Mouse (Mus musculus) layer of hippocampus, adult 9-10 months (tissue): Measurements from ENCODE around the gene Map4k4.

Source experiments
- DNase-seq: peaks from one replicate; pipeline ENCODE4 v3.0.0; 2022; ENCODE audit warnings: low spot score

Gene Map4k4

DNA sequence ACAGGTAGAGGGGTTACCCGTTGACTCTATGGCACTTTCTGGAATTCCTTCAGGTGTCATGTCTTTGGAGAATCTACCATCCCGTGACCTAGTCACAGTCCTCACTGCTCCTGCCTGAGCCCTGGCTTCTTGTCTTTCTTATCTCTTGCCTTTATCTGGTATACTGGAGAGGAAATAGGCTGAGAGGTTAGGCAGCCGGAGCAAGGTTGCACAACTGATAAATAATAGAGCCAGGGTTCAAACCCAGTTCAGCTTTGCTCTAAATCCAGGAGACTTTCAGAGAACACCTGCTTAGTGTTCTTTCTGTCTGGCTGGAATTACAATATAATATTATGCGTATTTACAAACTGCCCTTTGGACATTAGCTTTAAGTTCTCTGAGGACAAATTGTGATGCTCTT lies 2.0 kb upstream of the Map4k4 start:
- no peak for DNase-seq

DNA sequence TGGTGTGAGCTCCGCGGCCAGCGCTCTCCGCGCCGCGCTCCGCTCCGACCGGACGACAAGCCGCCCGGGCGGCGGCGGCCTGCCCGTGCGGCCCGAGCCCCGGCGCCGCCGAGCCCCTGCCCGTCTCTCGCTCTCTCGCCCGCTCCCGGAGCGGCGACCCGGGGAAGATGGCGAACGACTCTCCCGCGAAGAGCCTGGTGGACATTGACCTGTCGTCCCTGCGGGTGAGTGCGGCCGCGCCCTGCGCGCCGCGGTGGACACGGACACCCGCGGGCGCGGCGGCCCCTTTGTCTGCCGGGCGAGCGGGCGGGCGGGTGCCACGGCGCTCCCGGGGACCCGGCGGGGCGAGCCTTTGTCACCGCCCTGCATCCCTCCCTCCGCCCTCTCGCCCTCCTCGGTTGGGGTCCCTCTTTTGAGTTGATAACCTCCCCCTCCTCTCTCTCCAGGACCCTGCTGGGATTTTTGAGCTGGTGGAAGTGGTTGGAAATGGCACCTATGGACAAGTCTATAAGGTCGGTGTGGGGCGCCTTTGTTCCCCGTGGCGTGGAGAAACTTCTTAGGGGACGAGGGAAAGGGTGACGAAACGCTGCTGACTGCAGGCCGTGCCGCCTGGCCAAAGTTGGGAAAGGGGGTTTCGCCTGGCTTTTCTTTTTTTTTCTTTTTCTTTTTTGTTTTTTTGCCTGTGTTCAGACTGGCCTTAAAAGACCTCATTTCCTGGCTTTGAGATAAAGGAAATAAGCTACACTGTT lies 524 bp downstream of the Map4k4 start:
- no peak for DNase-seq

DNA sequence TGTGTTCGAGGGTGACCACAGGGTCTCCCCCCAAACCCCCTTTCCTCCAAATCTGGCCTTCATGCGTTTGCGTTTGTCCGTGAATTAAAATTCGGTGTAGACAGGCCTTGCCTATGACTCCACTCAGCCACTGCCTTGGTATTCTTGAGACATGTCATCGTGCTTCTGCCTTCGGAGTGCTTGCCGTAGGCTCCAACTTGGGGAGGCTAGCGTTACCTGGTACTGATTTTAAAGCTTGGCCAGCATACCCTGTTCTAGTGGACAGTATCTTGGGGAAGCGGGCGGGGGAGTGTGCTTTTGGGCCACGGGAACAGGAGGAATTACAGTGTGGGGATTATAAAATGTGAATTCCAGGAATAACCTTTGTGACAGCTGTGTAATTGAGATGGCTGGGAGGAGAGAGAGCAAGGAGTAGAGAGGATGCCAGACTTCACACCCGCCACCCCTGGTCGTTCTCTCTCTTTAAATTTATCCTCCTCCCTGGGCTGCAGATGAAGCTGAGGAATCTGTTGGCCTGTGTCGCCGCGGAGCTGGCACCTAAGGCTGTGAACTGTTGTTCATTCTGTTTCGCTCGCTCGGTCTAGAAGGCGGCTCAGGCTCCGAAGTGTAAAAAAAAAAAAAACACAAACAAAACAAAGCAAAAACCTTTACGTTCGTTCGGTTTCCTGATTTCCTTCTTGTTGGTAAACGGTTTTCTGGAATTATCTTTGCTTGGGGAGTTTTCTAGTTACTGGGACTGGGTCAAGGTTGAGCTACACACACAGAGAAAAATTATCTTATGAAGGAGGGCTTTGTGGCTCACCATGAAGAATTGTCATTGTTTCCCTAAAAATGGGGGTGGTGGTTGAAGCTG lies 1.4 kb downstream of the Map4k4 start:
- no peak for DNase-seq

DNA sequence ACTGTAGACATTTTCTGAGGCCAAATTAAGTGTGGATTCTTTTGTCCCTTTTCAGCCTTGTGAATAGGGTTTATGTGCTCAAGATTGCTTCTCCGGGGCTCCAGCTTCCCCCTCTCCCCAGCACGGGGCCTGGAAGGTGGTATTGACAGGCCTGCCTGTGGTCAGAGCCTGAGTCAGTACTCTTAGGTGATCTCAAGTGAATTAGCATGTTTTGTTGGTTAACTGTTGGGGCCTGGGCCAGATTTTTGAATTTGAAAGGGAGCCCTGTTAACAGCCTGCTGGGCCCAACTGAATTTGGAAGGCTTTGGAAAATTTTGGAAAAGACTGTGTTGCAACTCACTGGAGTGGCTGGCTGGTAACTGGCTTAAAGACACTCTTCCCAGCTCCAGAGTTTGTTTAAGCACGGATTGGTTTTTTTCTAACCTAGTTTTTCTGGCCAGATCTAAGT lies 2.0 kb downstream of the Map4k4 start:
- no peak for DNase-seq

DNA sequence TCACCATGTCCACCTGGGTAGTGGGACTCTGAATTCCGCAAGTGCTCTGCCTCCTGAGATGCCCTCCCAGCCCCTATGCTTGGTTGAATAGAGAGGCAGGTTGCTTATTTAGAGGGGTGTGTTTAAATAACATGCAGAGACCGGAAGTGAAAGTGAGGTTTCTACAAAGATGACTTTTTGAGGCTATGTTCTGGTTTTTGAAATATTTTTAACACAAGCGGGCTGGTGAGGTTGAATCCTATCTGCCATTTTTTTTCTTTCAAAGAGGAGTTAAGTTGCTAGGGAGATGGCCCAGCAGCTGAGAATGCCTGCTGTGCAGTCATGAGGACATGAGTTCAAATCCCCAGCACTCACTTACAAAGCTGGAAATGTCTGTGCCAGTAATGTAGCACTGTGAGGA lies 4.0 kb downstream of the Map4k4 start:
- DNase-seq: no peak

DNA sequence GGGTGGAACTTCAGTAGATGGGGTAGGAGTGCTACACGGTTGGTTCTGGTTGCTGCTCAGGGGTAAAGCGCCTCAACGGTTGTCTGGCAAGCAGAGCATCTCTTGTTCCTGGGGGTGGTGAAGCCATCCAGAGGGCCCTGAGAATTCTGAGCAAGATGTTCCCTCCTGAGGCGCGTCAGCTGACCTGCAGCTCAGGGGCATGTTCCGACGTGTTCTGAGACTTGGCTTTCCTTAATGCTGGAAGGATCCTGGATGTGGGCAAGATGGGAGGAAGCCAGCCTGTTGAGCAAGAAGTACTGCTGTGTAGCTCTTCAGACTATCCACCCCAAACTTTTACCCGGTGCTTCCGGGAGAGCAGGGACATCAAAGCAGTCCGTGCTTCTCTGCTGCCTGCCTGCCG lies 6.2 kb downstream of the Map4k4 start:
- no peak for DNase-seq

DNA sequence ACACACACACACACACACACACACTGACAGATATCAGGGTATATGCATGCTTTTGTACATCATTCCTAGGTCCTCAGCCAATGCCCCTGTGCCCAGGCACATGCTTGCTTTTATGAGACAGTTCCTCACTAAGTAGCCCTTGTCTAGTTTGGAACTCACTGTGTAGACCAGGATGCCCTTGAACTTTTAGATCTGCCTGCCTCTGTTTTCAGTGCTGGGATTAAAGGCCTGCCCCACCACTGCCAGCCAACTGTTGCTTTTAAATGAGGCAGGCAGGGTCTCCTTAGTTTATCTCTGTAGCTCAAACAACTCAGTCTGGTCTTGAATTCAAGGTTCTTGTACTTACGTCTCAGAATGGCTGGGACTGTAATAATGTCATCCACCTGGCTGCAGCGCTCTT lies 8.3 kb downstream of the Map4k4 start:
- DNase-seq: no peak

DNA sequence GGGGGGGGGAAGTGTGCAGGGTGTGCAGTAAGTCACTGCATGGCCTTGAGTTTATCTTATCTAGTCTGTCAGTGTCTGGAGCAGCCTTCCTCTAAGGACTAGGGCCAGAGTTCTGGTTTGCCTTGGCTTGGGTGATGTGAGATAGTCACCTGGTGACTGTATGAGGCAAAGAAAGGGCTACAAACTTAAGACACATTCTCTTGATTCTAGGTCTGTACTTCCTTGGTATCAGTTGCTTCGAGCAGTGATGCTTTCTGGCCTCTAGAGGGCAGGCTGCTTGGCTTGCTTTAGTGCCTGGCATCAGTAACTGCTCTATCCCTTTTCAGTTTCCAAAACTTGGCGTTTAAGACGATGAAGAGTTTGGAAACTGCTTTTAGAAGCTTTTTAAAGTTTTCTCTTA lies 10.7 kb downstream of the Map4k4 start:
- DNase-seq: no peak

DNA sequence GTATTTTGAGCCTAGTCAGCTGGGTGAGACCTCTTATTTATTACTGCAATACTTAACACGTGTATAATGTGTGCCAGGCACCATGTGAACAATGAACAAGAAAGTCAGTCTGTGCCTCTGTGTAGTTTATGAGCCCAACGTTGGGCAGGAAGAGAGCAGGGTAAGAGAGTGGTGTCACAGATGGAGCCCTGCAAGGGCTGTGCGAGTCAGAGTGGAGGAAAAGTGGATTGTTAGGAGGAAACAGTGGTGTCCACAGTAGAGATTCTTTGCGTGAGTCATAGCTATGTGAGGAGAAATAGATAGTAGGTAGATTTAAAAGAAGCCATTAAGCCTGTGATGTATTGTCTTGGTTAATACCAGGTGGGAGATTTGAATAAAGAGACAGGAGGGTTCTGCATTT lies 12.5 kb downstream of the Map4k4 start:
- no peak for DNase-seq

DNA sequence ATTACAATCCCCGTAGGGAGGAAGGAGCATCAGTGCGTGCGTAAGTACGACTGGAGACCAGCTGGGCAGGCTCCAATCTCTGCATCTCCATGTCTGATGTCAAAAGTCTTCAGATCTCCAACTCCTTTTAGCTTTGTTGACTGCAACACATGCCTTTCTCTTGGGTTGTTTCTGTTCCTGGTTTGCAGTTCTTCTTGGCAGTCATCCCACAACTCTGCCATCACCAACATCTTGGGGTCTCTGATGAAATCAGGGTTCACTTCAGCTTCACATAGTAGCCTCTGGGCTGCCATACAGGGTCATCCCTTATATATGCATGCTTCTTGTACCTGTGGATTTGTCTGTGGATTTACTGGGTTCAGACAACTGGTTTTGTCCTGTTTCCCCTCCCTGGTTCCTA lies 15.4 kb downstream of the Map4k4 start:
- DNase-seq: no peak

DNA sequence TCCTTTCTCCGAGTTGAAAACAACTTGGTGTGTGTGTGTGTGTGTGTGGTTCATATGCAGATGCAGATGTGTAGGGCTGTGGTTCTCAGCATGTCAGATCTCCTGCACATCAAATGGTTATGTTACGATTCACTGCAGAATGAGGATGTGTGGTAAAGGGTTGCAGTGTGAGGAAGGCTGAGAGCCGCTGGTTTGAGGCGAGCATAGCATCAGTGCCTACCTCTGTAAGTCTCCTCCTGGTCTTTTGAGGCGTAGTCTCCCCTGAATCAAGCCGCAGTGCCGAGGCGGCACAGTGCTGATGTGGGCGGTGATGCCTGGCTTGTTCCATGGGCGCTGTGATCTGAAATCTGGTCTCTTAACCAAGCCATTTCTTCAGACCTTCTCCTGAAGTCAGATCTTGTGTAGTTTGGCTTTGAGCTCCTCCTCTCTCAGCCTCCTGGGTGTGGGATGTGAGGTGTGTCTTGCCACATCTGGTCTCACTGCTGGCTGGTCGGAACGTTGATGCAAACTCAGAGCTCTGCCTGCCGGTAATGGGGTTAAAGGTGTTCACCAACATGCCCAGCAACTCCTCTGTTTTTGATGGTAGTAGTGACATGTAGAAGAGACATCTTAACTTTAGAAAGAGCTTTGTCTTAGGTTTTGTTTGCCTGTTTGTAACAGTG lies 17.3 kb downstream of the Map4k4 start:
- no peak for DNase-seq

DNA sequence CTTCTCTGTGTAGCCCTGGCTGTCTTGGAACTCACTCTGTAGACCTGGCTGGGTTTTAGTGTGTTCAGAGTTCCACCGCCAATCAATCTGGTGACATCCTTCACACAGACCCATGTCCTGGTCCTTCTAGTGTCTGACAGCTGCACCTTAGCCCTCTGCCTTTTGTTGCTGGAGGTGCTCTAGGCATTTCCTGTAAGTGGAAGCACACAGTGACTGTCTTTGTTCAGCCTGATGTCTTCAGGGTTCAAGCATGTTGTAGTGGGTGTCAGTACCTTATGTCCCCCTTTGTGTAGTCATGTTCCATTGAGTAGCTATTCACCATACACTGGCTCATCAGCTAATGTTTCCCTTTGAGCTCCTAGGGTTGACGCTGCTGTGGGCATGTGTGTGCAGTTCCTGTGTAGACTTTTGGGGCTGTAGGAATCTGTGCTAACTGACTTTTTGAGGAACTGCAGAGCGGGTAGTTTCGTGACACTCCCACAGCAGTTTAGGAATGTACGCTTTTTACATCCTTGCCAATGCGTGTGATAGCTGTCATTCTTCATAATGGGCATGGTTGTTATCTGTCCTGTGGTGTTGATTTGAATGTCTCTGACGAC lies 17.9 kb downstream of the Map4k4 start:
- no peak for DNase-seq

DNA sequence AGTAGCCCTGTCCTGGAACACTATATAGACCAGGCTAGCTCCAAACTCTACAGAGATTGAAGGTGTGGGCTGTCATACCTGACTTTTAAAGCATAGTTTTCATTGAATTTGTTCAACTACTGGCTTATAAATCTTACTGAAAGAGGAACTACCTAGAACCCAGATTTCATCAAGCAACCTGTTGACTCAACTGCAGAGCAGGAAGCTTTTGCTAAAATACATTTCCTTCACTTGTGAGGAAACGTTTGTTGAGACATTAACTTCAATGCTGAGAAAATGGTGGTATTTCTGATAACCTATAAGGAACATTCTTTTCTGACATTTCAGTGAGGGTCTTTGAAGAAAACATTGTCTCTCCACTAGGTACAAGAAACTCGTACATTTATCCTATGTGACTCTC lies 19.9 kb downstream of the Map4k4 start:
- no peak for DNase-seq

DNA sequence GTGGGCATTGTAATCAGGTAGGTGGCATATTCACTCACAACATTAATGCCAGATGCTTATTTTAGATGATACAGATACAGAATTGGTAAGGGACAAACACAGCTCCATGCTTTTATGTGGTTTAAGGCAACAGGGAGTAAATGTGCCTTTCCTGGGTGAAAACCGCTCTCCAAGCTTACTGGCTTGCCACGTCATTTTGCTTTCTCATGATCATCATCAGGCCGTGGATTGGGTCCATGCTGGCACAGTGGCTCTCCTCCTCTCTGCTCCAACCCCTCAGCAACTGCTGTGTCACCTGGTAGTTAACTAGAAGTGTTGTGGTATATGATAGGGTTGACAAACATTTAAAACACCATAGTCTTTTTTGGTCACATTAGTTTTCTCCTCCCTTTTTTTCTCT lies 21.3 kb downstream of the Map4k4 start:
- no peak for DNase-seq

DNA sequence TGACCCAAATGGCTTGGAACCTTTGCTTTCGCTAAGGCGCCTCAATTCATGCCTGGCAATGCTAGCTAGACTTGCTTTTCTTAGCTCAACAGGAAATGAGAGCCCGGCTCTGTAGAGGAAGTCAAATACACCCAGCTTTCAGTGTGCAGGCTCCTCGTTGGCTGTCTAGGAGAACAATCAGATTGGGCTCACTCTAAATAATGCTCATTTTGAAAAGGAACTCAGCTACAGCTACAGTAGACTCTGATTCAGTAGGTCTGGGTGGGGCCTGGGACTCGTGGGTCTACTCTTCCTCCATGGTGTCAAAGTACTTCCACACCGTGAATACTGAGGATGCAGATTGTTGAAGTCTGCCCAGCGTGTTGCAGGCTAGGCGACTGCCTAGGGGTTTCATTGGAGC lies 22.0 kb downstream of the Map4k4 start:
- no peak for DNase-seq

DNA sequence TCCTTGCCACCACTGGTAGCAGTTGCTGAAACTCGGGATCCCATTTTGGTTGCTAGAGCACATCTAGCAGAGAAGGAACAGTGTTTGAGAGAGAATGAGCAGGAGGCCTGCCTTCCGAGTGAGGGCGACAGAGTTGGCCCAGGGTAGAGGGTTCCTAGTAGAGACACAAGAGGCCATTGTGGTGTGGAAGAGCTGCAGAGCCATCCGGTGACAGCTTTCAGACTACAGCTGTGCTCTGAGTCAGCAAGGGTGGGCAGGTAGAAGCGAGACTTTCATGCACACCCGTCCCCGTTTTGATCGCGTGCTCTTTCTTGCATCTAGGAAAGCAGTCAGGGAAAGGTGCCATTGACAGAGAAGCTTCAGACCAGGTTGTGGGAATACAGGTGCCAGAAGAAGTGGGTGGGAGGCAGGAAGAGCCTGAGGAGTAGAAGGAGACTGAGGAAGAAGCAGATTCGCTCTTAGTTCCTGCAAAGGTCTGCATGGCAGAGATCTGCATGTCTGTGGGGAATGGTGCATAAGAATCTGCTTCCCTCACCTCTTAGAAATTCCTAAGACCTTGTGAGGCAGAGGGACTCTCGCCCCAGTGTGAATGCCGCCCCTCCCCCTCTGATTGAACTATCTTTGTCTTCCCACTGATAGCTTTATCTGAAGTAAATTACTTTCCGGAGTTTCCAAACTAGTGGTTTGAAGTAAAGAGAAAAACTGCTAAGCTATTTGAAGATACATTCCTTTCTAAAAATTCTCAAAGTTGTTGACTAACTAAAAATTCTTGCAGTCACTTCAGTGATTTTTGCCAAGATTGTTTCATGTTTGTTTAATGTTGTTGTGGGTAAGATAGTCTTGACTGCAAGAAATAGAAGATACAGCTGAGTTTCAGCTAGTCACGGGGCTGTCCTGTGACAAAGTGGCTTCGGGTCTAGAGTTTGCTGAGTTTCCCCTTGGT lies 23.0 kb downstream of the Map4k4 start:
- no peak for DNase-seq

DNA sequence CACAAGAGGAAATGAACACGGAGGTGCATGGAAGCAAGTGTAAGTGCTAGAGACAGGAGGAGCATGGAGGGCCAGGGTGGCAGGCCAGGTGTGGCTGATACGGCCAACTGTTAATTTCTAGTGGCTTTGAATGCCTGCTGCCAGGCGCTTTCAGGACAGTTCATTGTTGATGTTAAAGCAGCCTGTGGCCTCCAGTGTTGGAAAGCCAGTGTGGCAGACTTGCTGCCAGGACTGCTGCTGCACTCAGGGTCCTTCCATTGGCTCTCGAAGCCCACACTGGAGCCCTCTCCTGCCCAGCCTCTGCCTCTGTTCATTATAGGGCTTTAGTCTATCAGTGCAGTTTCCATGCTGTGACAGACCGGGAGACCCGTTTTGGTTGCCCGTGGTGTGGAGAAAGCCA lies 30.3 kb downstream of the Map4k4 start:
- DNase-seq: no peak

DNA sequence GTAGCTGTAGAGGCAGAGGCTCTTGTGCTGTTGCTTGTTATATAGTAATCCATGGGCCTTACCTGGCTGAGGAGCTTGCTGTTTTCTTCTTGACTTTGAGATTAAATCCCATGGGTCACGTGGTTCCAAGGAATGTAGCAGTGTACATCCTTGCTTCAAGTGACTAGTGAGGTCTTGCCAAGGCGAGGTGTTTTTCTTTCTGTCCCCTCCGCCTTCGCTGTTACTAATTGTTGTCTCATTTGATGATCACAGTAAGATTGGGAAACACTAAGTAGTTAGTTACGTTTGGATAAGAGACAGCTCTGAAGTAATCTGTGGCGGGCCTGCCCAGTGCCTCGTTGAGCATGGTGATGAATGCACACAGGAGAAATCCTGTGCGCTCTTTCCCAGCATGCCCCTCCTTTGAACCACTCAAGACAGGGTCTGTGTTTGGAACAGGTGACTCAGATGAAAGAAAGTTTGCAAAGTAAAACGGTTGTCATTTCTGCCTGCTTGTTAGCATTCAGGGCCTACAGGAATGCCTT lies 31.6 kb downstream of the Map4k4 start:
- no peak for DNase-seq

DNA sequence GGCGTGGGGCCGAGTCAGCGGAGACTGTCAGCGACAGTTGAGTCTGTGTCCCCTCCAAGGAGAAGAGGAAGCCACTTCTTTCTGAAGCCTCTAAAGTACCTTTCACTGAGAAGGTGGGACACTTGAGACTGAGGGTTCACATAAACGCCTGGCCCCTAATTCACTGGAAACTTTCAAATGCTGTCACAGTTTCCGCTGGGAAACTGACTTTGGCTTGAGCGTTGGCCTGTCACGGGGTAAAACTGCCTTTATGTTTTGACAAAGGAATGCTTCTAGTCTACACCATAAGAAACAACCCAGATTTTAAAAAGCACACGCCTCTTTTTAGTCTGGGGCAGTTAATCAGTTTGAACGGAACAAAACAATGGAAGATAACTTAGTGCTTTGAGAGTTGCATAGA lies 32.2 kb downstream of the Map4k4 start:
- DNase-seq: no peak

DNA sequence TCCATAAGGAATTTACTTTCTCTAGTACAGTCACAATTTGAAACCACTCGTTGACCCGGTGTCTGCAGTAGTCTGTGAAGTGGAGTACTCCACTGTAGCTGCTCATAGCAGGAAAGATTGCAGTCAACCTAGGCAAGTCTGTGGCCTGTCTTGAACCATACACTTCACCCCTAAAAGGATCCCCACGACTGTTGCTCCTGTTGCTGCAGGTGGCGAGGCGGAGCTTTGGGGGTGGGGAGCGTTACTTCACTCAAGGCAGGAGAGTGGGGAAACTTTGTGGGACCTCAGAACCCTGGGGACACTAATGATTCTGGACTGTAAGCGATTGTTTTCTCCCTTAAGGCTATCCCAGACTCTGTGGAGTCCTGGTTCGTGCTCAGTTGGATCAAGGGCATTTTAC lies 34.2 kb downstream of the Map4k4 start:
- no peak for DNase-seq

DNA sequence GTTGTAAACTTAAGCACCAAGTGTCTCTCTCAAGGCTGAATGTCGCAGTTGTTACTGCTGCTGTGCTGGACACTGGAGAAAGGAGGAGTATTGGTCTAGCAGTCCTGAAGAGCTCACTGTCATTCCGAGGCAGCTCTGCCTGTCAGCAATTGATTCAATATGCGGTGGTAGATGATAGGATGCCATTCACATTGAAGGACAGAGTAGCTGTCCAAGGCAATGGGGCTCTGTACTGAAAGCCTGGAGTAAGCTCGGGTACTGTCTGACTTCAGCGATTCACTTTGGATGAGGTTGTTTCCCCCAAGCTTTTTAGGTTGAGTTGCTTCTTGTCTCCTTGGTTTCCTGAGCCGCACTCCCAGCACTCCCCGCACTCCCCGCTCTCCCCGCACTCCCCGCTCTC lies 34.9 kb downstream of the Map4k4 start:
- DNase-seq: no peak
